Mouse (Mus musculus) intestine, postnatal 0 days (tissue): Measurements from ENCODE around the gene Tnf. TPM values are rescaled to one million over a fixed set of nuclear protein-coding genes. Genes with fewer than 3 reads are reported as not detected.

Source experiments
- ATAC-seq: fragments of 200-750 bp; cut with Nextera tagmentation; 2 replicates; pipeline ENCODE4 v1.8.0; 2017; ENCODE audit warnings: mild to moderate bottlenecking, moderate TSS enrichment, moderate library complexity
- H3K27ac ChIP-seq: fragments of 300-500 bp; sonication (generic); 2 replicates; pipeline ENCODE4 v1.5.1; 2014; ENCODE audit warnings: mild to moderate bottlenecking, low read depth, low read length, moderate library complexity
- H3K27me3 ChIP-seq: fragments of 300-500 bp; sonication (generic); replicated peaks from 2 replicates; pipeline ENCODE4 v1.6.1; 2014; ENCODE audit warnings: low read length, mixed read lengths; ENCODE audit not compliant: control insufficient read depth, insufficient read depth
- H3K36me3 ChIP-seq: fragments of 300-500 bp; sonication (generic); 2 replicates; pipeline ENCODE4 v1.6.1; 2014; ENCODE audit warnings: mild to moderate bottlenecking, moderate library complexity; ENCODE audit not compliant: control insufficient read depth, insufficient read depth
- H3K4me1 ChIP-seq: fragments of 300-500 bp; sonication (generic); replicated peaks from 2 replicates; pipeline ENCODE4 v1.6.1; 2014; ENCODE audit warnings: antibody characterized with exemption, low read length, mixed read lengths; ENCODE audit not compliant: control insufficient read depth, insufficient read depth
- H3K4me2 ChIP-seq: fragments of 300-500 bp; sonication (generic); replicated peaks from 2 replicates; pipeline ENCODE4 v1.6.1; 2014; ENCODE audit warnings: low read depth, mild to moderate bottlenecking, moderate library complexity
- H3K4me3 ChIP-seq: fragments of 300-500 bp; sonication (generic); 2 replicates; pipeline ENCODE4 v1.5.1; 2014; ENCODE audit warnings: low read depth, low read length
- H3K9ac ChIP-seq: fragments of 300-500 bp; sonication (generic); 2 replicates; pipeline ENCODE4 v1.6.1; 2014; ENCODE audit warnings: mild to moderate bottlenecking, low read depth, low read length
- H3K9me3 ChIP-seq: fragments of 300-500 bp; sonication (generic); 2 replicates; pipeline ENCODE4 v1.6.1; 2016; ENCODE audit warnings: mixed run types; ENCODE audit not compliant: control insufficient read depth
- CTCF ChIP-seq: sonication (generic); IDR thresholded peaks from 2 replicates; pipeline ENCODE4 v1.5.1; 2016; ENCODE audit warnings: low read depth, mild to moderate bottlenecking, control low read depth, antibody characterized with exemption, moderate library complexity
- WGBS: fragments of 180-500 bp; shearing (Covaris S2); extraction: QIAGEN DNeasy Blood & Tissue Kit; methylation state at CpG from one replicate; pipeline ENCODE4 v1.1.7; 2014; 5-methylcytosine and 5-hydroxymethylcytosine counted together
- polyA plus RNA-seq: library from polyadenylated mRNA; unstranded; fragments of >200 nt; fragmentation: Nextera tagmentation; extraction: Ambion mirVana; gene quantifications from 2 replicates; pipeline ENCODE4 v1.2.1, GENCODE M21; 2015

The Tnf gene
- polyA plus RNA-seq, 1 experiment from 2014 or later: 0.27 TPM

GRCm38 (mm10) chr17:35218516-35219193, 16.8 kb upstream of the Tnf start:
- no peak for TF ChIP-seq CTCF
- peaks cover 35% of the 10 kb centered on the region for H3K36me3 ChIP-seq
- H3K27ac ChIP-seq: no peak overlapping the region
- ATAC-seq: no peak
- H3K4me1 ChIP-seq: no peaks in the 10 kb centered on the region
- H3K9me3 ChIP-seq: no peaks in the 10 kb centered on the region
- WGBS: 83% methylated on average over 18 of the region's 18 CpGs
- H3K9ac ChIP-seq: no peak overlapping the region
- peak overlapping the region; percentile 21; the same call in 1 of the 2 replicates for H3K4me2 ChIP-seq
- no peaks in the 10 kb centered on the region for H3K27me3 ChIP-seq
- H3K4me3 ChIP-seq: no peak overlapping the region

- H3K27ac ChIP-seq: no peak overlapping the region
- H3K4me1 ChIP-seq: no peaks in the 10 kb centered on the region
- WGBS: 57% methylated on average over 5 of the region's 5 CpGs
- peak; percentile 71 for ATAC-seq
- H3K27me3 ChIP-seq: no peaks in the 10 kb centered on the region
- H3K9me3 ChIP-seq: no peaks in the 10 kb centered on the region
- H3K4me3 ChIP-seq: no peak overlapping the region
- no peaks in the 10 kb centered on the region for H3K36me3 ChIP-seq
- TF ChIP-seq CTCF: no peak
- no peak overlapping the region for H3K9ac ChIP-seq
- no peak overlapping the region for H3K4me2 ChIP-seq
These were observed 11.3 kb upstream of the Tnf start for GRCm38 (mm10) chr17:35213071-35213470.

GRCm38 (mm10) chr17:35210593-35210992, 8.8 kb upstream of the Tnf start:
- Histone ChIP-seq H3K27ac (no peak overlapping the region), H3K4me1 (no peaks in the 10 kb centered on the region), H3K27me3 (no peaks in the 10 kb centered on the region), H3K9me3 (no peaks in the 10 kb centered on the region), H3K36me3 (no peaks in the 10 kb centered on the region), H3K9ac (no peak overlapping the region), H3K4me2 (no peak overlapping the region), H3K4me3 (no peak overlapping the region)
- no peak for TF ChIP-seq CTCF
- WGBS: 46% methylated on average over 3 of the region's 3 CpGs
- ATAC-seq: 0 out of 2 replicates have a peak, but pooled peaks have one; percentile 25

GRCm38 (mm10) chr17:35209785-35210535, 8.2 kb upstream of the Tnf start:
- Histone ChIP-seq H3K4me1 (no peaks in the 10 kb centered on the region), H3K27me3 (no peaks in the 10 kb centered on the region; the same call in 1 of the 2 replicates), H3K36me3 (no peaks in the 10 kb centered on the region), H3K9ac (no peak overlapping the region), H3K4me3 (no peak overlapping the region), H3K27ac (no peak overlapping the region), H3K9me3 (no peaks in the 10 kb centered on the region), H3K4me2 (no peak overlapping the region)
- WGBS: 76% methylated on average over 12 of the region's 12 CpGs
- ATAC-seq: no peak
- no peak for TF ChIP-seq CTCF

GRCm38 (mm10) chr17:35205380-35205769, 3.6 kb upstream of the Tnf start:
- H3K4me2 ChIP-seq: no peak overlapping the region
- H3K4me1 ChIP-seq: no peaks in the 10 kb centered on the region
- no peak overlapping the region for H3K4me3 ChIP-seq
- no peak overlapping the region for H3K9ac ChIP-seq
- TF ChIP-seq CTCF: no peak
- no peaks in the 10 kb centered on the region for H3K9me3 ChIP-seq
- no peaks in the 10 kb centered on the region for H3K36me3 ChIP-seq
- WGBS: 62% methylated on average over 10 of the region's 10 CpGs
- no peak overlapping the region for H3K27ac ChIP-seq
- peaks cover 16% of the 10 kb centered on the region for H3K27me3 ChIP-seq
- ATAC-seq: no peak

GRCm38 (mm10) chr17:35204494-35205379, 2.9 kb upstream of the Tnf start, which contains the start of gene Lta:
Lta (minus strand) TSS chr17:35205351.
- no peak for ATAC-seq
- Histone ChIP-seq H3K36me3 (no peaks in the 10 kb centered on the region), H3K27me3 (peaks cover 16% of the 10 kb centered on the region), H3K9ac (no peak within 1 kb of the TSS), H3K4me1 (no peaks in the 10 kb centered on the region), H3K4me2 (no peak within 1 kb of the TSS), H3K4me3 (no peak within 1 kb of the TSS), H3K27ac (no peak within 1 kb of the TSS), H3K9me3 (no peaks in the 10 kb centered on the region)
- WGBS: 46% methylated on average over 20 of the region's 20 CpGs
- TF ChIP-seq CTCF: no peak
